ENCODE assay signal across 8 mouse cellular contexts in genomic region chr2:172393391-172394051, GRCm38 (mm10). TPM values are rescaled to one million over a fixed set of nuclear protein-coding genes. Genes with fewer than 3 reads are reported as not detected.
DNase-seq lines count a peak whose midpoint lies in the region; ATAC-seq and TF ChIP-seq lines count a peak whose summit lies in the region.

Cass4 (plus strand) TSS chr2:172393794.

- no peak for TF ChIP-seq POLR2A in bone marrow macrophage, adult 2 months (IDR thresholded peaks at IDR 0.05; ENCODE audit: borderline replicate concordance, low read depth, low read length)

- WGBS in liver, embryonic 15.5 days (ENCODE audit: insufficient replicate concordance) = 13% methylated on average over 13 of the region's 13 CpGs
- 50% methylated on average over 13 of the region's 13 CpGs for WGBS in forebrain, embryonic 14.5 days

- H3K4me3 ChIP-seq in bone marrow macrophage, adult 2 months (ENCODE audit: insufficient read depth, low read length) = peak within 1 kb of the TSS; percentile 48
- H3K4me3 ChIP-seq in liver, embryonic 15.5 days (replicated peaks) = peak within 1 kb of the TSS; percentile 38
- no peak within 1 kb of the TSS for H3K4me3 ChIP-seq in forebrain, embryonic 14.5 days (ENCODE audit: low read depth, low read length)

- peak within 1 kb of the TSS; percentile 50 for H3K4me2 ChIP-seq in liver, embryonic 15.5 days
- no peak within 1 kb of the TSS for H3K4me2 ChIP-seq in forebrain, embryonic 14.5 days (ENCODE audit: low read length)

- H3K4me1 ChIP-seq in bone marrow macrophage, adult 2 months (ENCODE audit: control insufficient read depth, insufficient read depth, low read length) = peaks cover 46% of the 10 kb centered on the region
- peaks cover 16% of the 10 kb centered on the region for H3K4me1 ChIP-seq in liver, embryonic 15.5 days (replicated peaks)
- no peaks in the 10 kb centered on the region for H3K4me1 ChIP-seq in forebrain, embryonic 14.5 days (ENCODE audit: control insufficient read depth, insufficient read depth, low read length)

- no peak within 1 kb of the TSS for H3K9ac ChIP-seq in liver, embryonic 15.5 days
- no peak within 1 kb of the TSS for H3K9ac ChIP-seq in forebrain, embryonic 14.5 days (ENCODE audit: low read length)

- TF ChIP-seq CTCF in bone marrow macrophage, adult 2 months (IDR thresholded peaks at IDR 0.05; ENCODE audit: low read depth, low read length) = no peak

- H3K27me3 ChIP-seq in liver, embryonic 15.5 days = no peaks in the 10 kb centered on the region
- no peaks in the 10 kb centered on the region for H3K27me3 ChIP-seq in splenic B cell, adult 2 months (ENCODE audit: control insufficient read depth, insufficient read depth, low read length, poor library complexity, severe bottlenecking)
- H3K27me3 ChIP-seq in forebrain, embryonic 14.5 days (replicated peaks; ENCODE audit: control insufficient read depth, insufficient read depth, low read length) = no peaks in the 10 kb centered on the region

- H3K27ac ChIP-seq in bone marrow macrophage, adult 2 months (ENCODE audit: insufficient read depth, low read depth, low read length) = peak within 1 kb of the TSS; percentile 39
- H3K27ac ChIP-seq in liver, embryonic 15.5 days (replicated peaks) = no peak within 1 kb of the TSS
- H3K27ac ChIP-seq in forebrain, embryonic 14.5 days (ENCODE audit: low read depth, low read length) = no peak within 1 kb of the TSS

- H3K36me3 ChIP-seq in liver, embryonic 15.5 days (replicated peaks) = no peaks in the 10 kb centered on the region
- no peaks in the 10 kb centered on the region for H3K36me3 ChIP-seq in splenic B cell, adult 2 months (ENCODE audit: control insufficient read depth, insufficient read depth, low read length, poor library complexity, severe bottlenecking)
- no peaks in the 10 kb centered on the region for H3K36me3 ChIP-seq in forebrain, embryonic 14.5 days (ENCODE audit: control insufficient read depth, insufficient read depth, low read length)

- intact Hi-C loops in heart, postnatal 25 days (cut with DNase I) = no loop called here

- peak; percentile 33 for ATAC-seq in liver, embryonic 15.5 days (ENCODE audit: insufficient read depth)
- no peak for ATAC-seq in forebrain, embryonic 14.5 days

- DNase-seq in heart, adult 18-20 months = peak; percentile 25 to 41
- DNase-seq in heart, postnatal 25 days (ENCODE audit: low spot score) = no peak
- DNase-seq in splenic B cell, adult 2 months (ENCODE audit: low read depth, low spot score) = peak; percentile 84
- DNase-seq in urinary bladder, postnatal 25 days (ENCODE audit: low spot score) = no peak
- DNase-seq in frontal cortex, adult 2 months (ENCODE audit: extremely low spot score in 1 of 2, low spot score in 1 of 2) = no peak
- DNase-seq in forebrain, embryonic 14.5 days (ENCODE audit: low spot score) = no peak

- H3K9me3 ChIP-seq in liver, embryonic 15.5 days (replicated peaks) = no peaks in the 10 kb centered on the region
- H3K9me3 ChIP-seq in forebrain, embryonic 14.5 days (replicated peaks; ENCODE audit: control insufficient read depth, low read length) = no peaks in the 10 kb centered on the region

RNA-seq across cellular contexts. Expression of gene Cass4, which starts in this region (rescaled TPM):
- under 1 TPM; 0.27 to 0.28 TPM for total RNA-seq in heart, adult 18-20 months (2021)
- under 1 TPM; 0.45 to 0.47 TPM for total RNA-seq in heart, postnatal 25 days (2021)
- 1.8 and 2.2 TPM in 2 replicates for polyA plus RNA-seq in bone marrow macrophage, adult 2 months (2012; ENCODE audit: insufficient read depth, insufficient read length, missing spikeins)
- 0.61 and 0.63 TPM in 2 replicates for polyA plus RNA-seq in liver, embryonic 15.5 days (2015; fragmentation: Nextera tagmentation; extraction: Ambion mirVana)
- polyA plus RNA-seq in frontal cortex, adult 2 months (2012; rRNA removed) = 0.29 and 0.38 TPM in 2 replicates
- polyA plus RNA-seq in forebrain, embryonic 14.5 days (2014; fragmentation: Nextera tagmentation; extraction: Ambion mirVana) = 0.10 and 0.28 TPM in 2 replicates

Comparison
In these comparisons a context has a peak if more than half of its experiments do, and no peak if none do; other contexts are left out.
1. Peak in DNase-seq in heart, adult 18-20 months; RNA of the gene not detected or under 1 TPM.
2. Peak in ATAC-seq, H3K4me3 ChIP-seq and H3K4me2 ChIP-seq in liver, embryonic 15.5 days; RNA of the gene not detected or under 1 TPM.